8 mouse cellular contexts compared by ENCODE assay signal in genomic region chr8:92828251-92828743, GRCm38 (mm10). TPM values are rescaled to one million over a fixed set of nuclear protein-coding genes. Genes with fewer than 3 reads are reported as not detected.
DNase-seq lines count a peak whose midpoint lies in the region; ATAC-seq and TF ChIP-seq lines count a peak whose summit lies in the region.

No protein-coding gene starts in this region.

- H3K4me1 ChIP-seq in kidney, postnatal 0 days (replicated peaks; ENCODE audit: insufficient read depth, low read length) = peaks cover 7% of the 10 kb centered on the region
- peaks cover 29% of the 10 kb centered on the region for H3K4me1 ChIP-seq in embryonic facial prominence, embryonic 10.5 days
- H3K4me1 ChIP-seq in intestine, embryonic 16.5 days (ENCODE audit: control insufficient read depth, insufficient read depth, low read length) = peaks cover 2% of the 10 kb centered on the region; the same call in 1 of the 2 replicates
- peaks cover 8% of the 10 kb centered on the region; the same call in 1 of the 2 replicates for H3K4me1 ChIP-seq in midbrain, embryonic 14.5 days (ENCODE audit: control insufficient read depth, insufficient read depth, low read length)

- no peaks in the 10 kb centered on the region for H3K36me3 ChIP-seq in kidney, postnatal 0 days (ENCODE audit: insufficient read depth, low read length)
- peaks cover 33% of the 10 kb centered on the region for H3K36me3 ChIP-seq in embryonic facial prominence, embryonic 10.5 days (replicated peaks)
- no peaks in the 10 kb centered on the region for H3K36me3 ChIP-seq in intestine, embryonic 16.5 days (ENCODE audit: control insufficient read depth, insufficient read depth, low read length)
- no peaks in the 10 kb centered on the region for H3K36me3 ChIP-seq in midbrain, embryonic 14.5 days (ENCODE audit: control insufficient read depth, insufficient read depth, low read length)

- ATAC-seq in kidney, postnatal 0 days (replicated peaks; ENCODE audit: low FRiP score, low read depth) = 0 out of 2 replicates have a peak, but pooled peaks have one; percentile 40
- peak; percentile 64 for ATAC-seq in intestine, embryonic 16.5 days
- ATAC-seq in midbrain, embryonic 14.5 days (ENCODE audit: low FRiP score, low TSS enrichment) = peak; percentile 69; the same call in 1 of the 2 replicates
- no peak for ATAC-seq in CD4-positive, CD25-positive, alpha-beta regulatory T cell, adult 4 months

- H3K9me3 ChIP-seq in kidney, postnatal 0 days (replicated peaks; ENCODE audit: low read length) = no peaks in the 10 kb centered on the region
- H3K9me3 ChIP-seq in embryonic facial prominence, embryonic 10.5 days = no peaks in the 10 kb centered on the region
- no peaks in the 10 kb centered on the region for H3K9me3 ChIP-seq in intestine, embryonic 16.5 days (ENCODE audit: control insufficient read depth, low read length)
- no peaks in the 10 kb centered on the region for H3K9me3 ChIP-seq in midbrain, embryonic 14.5 days (ENCODE audit: control insufficient read depth, low read length)

- WGBS in kidney, postnatal 0 days = 26% methylated on average over 15 of the region's 15 CpGs
- WGBS in embryonic facial prominence, embryonic 10.5 days = 25% methylated on average over 15 of the region's 15 CpGs
- 34% methylated on average over 14 of the region's 15 CpGs for WGBS in intestine, embryonic 16.5 days
- WGBS in midbrain, embryonic 14.5 days = 33% methylated on average over 15 of the region's 15 CpGs

- peak; percentile 70 for DNase-seq in kidney, postnatal 0 days (ENCODE audit: low spot score)
- no peak for DNase-seq in kidney, adult 18-20 months
- peak; percentile 62 for DNase-seq in embryonic facial prominence, embryonic 10.5 days (ENCODE audit: low spot score)
- DNase-seq in heart, adult 18-20 months = peak; percentile 64 to 73
- DNase-seq in midbrain, embryonic 14.5 days = peak; percentile 78
- no peak for DNase-seq in adrenal gland, adult 18-20 months (ENCODE audit: low spot score in 2 of 2)

- no peaks in the 10 kb centered on the region for H3K27me3 ChIP-seq in kidney, postnatal 0 days (ENCODE audit: insufficient read depth, low read length)
- no peaks in the 10 kb centered on the region; the same call in 1 of the 2 replicates for H3K27me3 ChIP-seq in embryonic facial prominence, embryonic 10.5 days (replicated peaks; ENCODE audit: low read depth, poor library complexity, severe bottlenecking)
- no peaks in the 10 kb centered on the region; the same call in 1 of the 2 replicates for H3K27me3 ChIP-seq in intestine, embryonic 16.5 days (replicated peaks; ENCODE audit: control insufficient read depth, insufficient read depth, low read length)
- H3K27me3 ChIP-seq in midbrain, embryonic 14.5 days (ENCODE audit: control insufficient read depth, insufficient read depth, low read length) = no peaks in the 10 kb centered on the region

- H3K4me2 ChIP-seq in kidney, postnatal 0 days (ENCODE audit: low read length) = peak overlapping the region; percentile 72
- H3K4me2 ChIP-seq in intestine, embryonic 16.5 days (ENCODE audit: low read depth, low read length) = peak overlapping the region; percentile 51
- peak overlapping the region; percentile 76; the same call in 1 of the 2 replicates for H3K4me2 ChIP-seq in midbrain, embryonic 14.5 days (ENCODE audit: low read length)

- 0 out of 2 replicates have a peak overlapping the region, but pooled peaks have one; percentile 14 for H3K9ac ChIP-seq in kidney, postnatal 0 days (ENCODE audit: low read depth, low read length)
- H3K9ac ChIP-seq in intestine, embryonic 16.5 days (ENCODE audit: low read depth, low read length) = peak overlapping the region; percentile 69
- no peak overlapping the region for H3K9ac ChIP-seq in midbrain, embryonic 14.5 days (replicated peaks; ENCODE audit: low read length)

- peak overlapping the region; percentile 51 for H3K4me3 ChIP-seq in kidney, postnatal 0 days (replicated peaks; ENCODE audit: low read depth, low read length)
- peak overlapping the region; percentile 76 for H3K4me3 ChIP-seq in embryonic facial prominence, embryonic 10.5 days
- H3K4me3 ChIP-seq in intestine, embryonic 16.5 days (ENCODE audit: low read length) = peak overlapping the region; percentile 53
- no peak overlapping the region for H3K4me3 ChIP-seq in midbrain, embryonic 14.5 days (replicated peaks; ENCODE audit: low read depth, low read length)

- TF ChIP-seq CTCF in kidney, postnatal 0 days (IDR thresholded peaks at IDR 0.05; ENCODE audit: low read depth) = no peak

- H3K27ac ChIP-seq in kidney, postnatal 0 days = no peak overlapping the region
- H3K27ac ChIP-seq in embryonic facial prominence, embryonic 10.5 days (replicated peaks) = peak overlapping the region; percentile 97
- H3K27ac ChIP-seq in intestine, embryonic 16.5 days (ENCODE audit: low read length) = peak overlapping the region; percentile 95
- H3K27ac ChIP-seq in midbrain, embryonic 14.5 days (replicated peaks; ENCODE audit: low read depth, low read length) = no peak overlapping the region

RNA-seq across cellular contexts. Expression of gene Mmp2, which starts 1.2 kb away (rescaled TPM):
- polyA plus RNA-seq in kidney, postnatal 0 days (2015; fragmentation: Nextera tagmentation; extraction: Ambion mirVana) = 126 and 136 TPM in 2 replicates
- 103 and 120 TPM in 2 replicates for polyA plus RNA-seq in embryonic facial prominence, embryonic 10.5 days (2016; fragmentation: Nextera tagmentation; extraction: Ambion mirVana)
- 10 to 100 TPM; 57.2 to 58.8 TPM for total RNA-seq in heart, adult 18-20 months (2021)
- 136 and 137 TPM in 2 replicates for polyA plus RNA-seq in intestine, embryonic 16.5 days (2015; fragmentation: Nextera tagmentation; extraction: Ambion mirVana)
- polyA plus RNA-seq in midbrain, embryonic 14.5 days (2014; fragmentation: Nextera tagmentation; extraction: Ambion mirVana) = 8.6 and 22.2 TPM in 2 replicates
- not detected for polyA plus RNA-seq in CD4-positive, CD25-positive, alpha-beta regulatory T cell, adult 4 months (2017; shearing (Covaris generic))
- 10 to 100 TPM; 18.1 to 46.2 TPM for total RNA-seq in adrenal gland, adult 18-20 months (2021)

RNA-seq across cellular contexts. Expression of gene Lpcat2, which starts 26.8 kb away (rescaled TPM):
- polyA plus RNA-seq in kidney, postnatal 0 days (2015; fragmentation: Nextera tagmentation; extraction: Ambion mirVana) = 9.2 and 9.3 TPM in 2 replicates
- polyA plus RNA-seq in embryonic facial prominence, embryonic 10.5 days (2016; fragmentation: Nextera tagmentation; extraction: Ambion mirVana) = 3.1 and 4.3 TPM in 2 replicates
- total RNA-seq in heart, adult 18-20 months (2021) = 1 to 10 TPM; 1.1 to 1.2 TPM
- 5.7 and 6.8 TPM in 2 replicates for polyA plus RNA-seq in intestine, embryonic 16.5 days (2015; fragmentation: Nextera tagmentation; extraction: Ambion mirVana)
- 6.8 and 7.1 TPM in 2 replicates for polyA plus RNA-seq in midbrain, embryonic 14.5 days (2014; fragmentation: Nextera tagmentation; extraction: Ambion mirVana)
- polyA plus RNA-seq in CD4-positive, CD25-positive, alpha-beta regulatory T cell, adult 4 months (2017; shearing (Covaris generic)) = under 1 TPM in 1 of 2 experiments, not detected in 1; 0.22 TPM
- 10 to 100 TPM in 1 of 2 experiments, 1 to 10 TPM in 1; 2.0 to 16.3 TPM for total RNA-seq in adrenal gland, adult 18-20 months (2021)

Comparison
In these comparisons a context has a peak if more than half of its experiments do, and no peak if none do; other contexts are left out.
1. DNase-seq: peak in kidney, postnatal 0 days (single experiment), embryonic facial prominence, embryonic 10.5 days (single experiment), heart, adult 18-20 months (2 of 2) and midbrain, embryonic 14.5 days (single experiment); none in kidney, adult 18-20 months (single experiment) and adrenal gland, adult 18-20 months (0 of 2).
2. H3K27ac ChIP-seq: peak in embryonic facial prominence, embryonic 10.5 days (single experiment) and intestine, embryonic 16.5 days (single experiment); none in kidney, postnatal 0 days (single experiment) and midbrain, embryonic 14.5 days (single experiment).
3. Peak in every context shown above with its lines, with median percentiles within 50 percentile points of each other: H3K4me2 ChIP-seq.